Comparison of ENCODE assay signal across 8 mouse cellular contexts in the genomic region with DNA sequence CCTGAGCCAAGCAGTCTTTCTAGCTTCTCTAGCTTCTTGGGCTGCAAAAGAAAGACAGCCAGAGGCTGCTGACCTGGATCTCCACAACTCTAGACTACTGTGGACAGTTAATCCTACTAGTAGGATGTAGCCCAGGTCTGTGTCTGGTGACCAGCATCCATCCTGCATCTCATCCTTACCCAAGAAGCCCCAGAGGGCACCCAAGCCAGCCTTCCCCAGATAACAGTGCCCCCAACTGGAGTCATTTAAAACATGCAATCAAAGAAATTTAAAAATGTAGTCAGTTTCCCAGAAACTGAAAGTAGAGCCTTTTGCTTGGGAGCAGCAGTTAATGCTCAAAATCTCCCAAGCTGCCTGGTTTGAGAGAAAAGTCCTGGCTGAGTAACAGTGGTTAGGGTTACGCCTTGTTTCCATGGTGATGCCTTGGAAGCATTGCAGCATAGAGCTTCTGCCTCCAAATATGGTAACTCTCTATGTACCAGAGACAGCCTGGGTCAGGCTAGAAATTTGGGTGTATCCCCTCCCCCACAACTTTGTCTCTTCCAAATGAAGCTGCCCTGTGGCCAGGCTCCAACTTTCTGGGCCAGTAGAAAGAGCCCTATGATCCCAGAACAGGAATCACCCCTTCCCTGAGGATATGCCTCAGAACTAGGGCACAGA. TPM values are rescaled to one million over a fixed set of nuclear protein-coding genes. Genes with fewer than 3 reads are reported as not detected.
A peak's percentile ranks its signal among the peaks of the same experiment; 100 is the strongest.
DNase-seq lines count a peak whose midpoint lies in the region; ATAC-seq lines count a peak whose summit lies in the region.

No protein-coding gene starts in this region.

- no peak overlapping the region for H3K4me3 ChIP-seq in midbrain, embryonic 12.5 days
- no peak overlapping the region for H3K4me3 ChIP-seq in midbrain, embryonic 11.5 days (ENCODE audit: low read depth, low read length)
- no peak overlapping the region for H3K4me3 ChIP-seq in forebrain, embryonic 16.5 days (replicated peaks; ENCODE audit: low read length)
- no peak overlapping the region for H3K4me3 ChIP-seq in intestine, embryonic 15.5 days (replicated peaks)

- H3K9ac ChIP-seq in midbrain, embryonic 12.5 days (replicated peaks): peak overlapping the region; percentile 37; the same call in 1 of the 2 replicates
- no peak overlapping the region for H3K9ac ChIP-seq in midbrain, embryonic 11.5 days (ENCODE audit: low read length)
- no peak overlapping the region for H3K9ac ChIP-seq in forebrain, embryonic 16.5 days (replicated peaks; ENCODE audit: low read depth, low read length)
- no peak overlapping the region for H3K9ac ChIP-seq in intestine, embryonic 15.5 days

- H3K9me3 ChIP-seq in midbrain, embryonic 12.5 days: no peaks in the 10 kb centered on the region
- H3K9me3 ChIP-seq in midbrain, embryonic 11.5 days (ENCODE audit: control insufficient read depth, low read length): no peaks in the 10 kb centered on the region
- no peaks in the 10 kb centered on the region for H3K9me3 ChIP-seq in forebrain, embryonic 16.5 days (ENCODE audit: control insufficient read depth, low read length)
- no peaks in the 10 kb centered on the region for H3K9me3 ChIP-seq in intestine, embryonic 15.5 days

- no peaks in the 10 kb centered on the region for H3K27me3 ChIP-seq in midbrain, embryonic 12.5 days
- no peaks in the 10 kb centered on the region for H3K27me3 ChIP-seq in midbrain, embryonic 11.5 days (ENCODE audit: control insufficient read depth, insufficient read depth, low read length)
- H3K27me3 ChIP-seq in forebrain, embryonic 16.5 days (replicated peaks; ENCODE audit: control insufficient read depth, insufficient read depth, low read length): no peaks in the 10 kb centered on the region
- H3K27me3 ChIP-seq in intestine, embryonic 15.5 days (replicated peaks): no peaks in the 10 kb centered on the region

- H3K4me1 ChIP-seq in midbrain, embryonic 12.5 days: no peaks in the 10 kb centered on the region
- H3K4me1 ChIP-seq in midbrain, embryonic 11.5 days (ENCODE audit: control insufficient read depth, insufficient read depth, low read length): no peaks in the 10 kb centered on the region
- peaks cover 5% of the 10 kb centered on the region for H3K4me1 ChIP-seq in forebrain, embryonic 16.5 days (replicated peaks; ENCODE audit: control insufficient read depth, insufficient read depth, low read length)
- H3K4me1 ChIP-seq in intestine, embryonic 15.5 days (replicated peaks): peaks cover 10% of the 10 kb centered on the region

- ATAC-seq in midbrain, embryonic 12.5 days (ENCODE audit: low FRiP score, low read depth): no peak
- no peak for ATAC-seq in midbrain, embryonic 11.5 days (ENCODE audit: low FRiP score)
- no peak for ATAC-seq in forebrain, embryonic 16.5 days
- peak; percentile 92 for ATAC-seq in intestine, embryonic 15.5 days
- ATAC-seq in erythroid progenitor cell, adult 5-6 weeks (replicated peaks; ENCODE audit: low FRiP score, poor library complexity, severe bottlenecking): no peak

- WGBS in midbrain, embryonic 12.5 days: 46% methylated on average over 1 of the region's 1 CpGs
- 67% methylated on average over 1 of the region's 1 CpGs for WGBS in midbrain, embryonic 11.5 days
- WGBS in forebrain, embryonic 16.5 days: 63% methylated on average over 1 of the region's 1 CpGs
- WGBS in intestine, embryonic 15.5 days: 49% methylated on average over 1 of the region's 1 CpGs

- H3K4me2 ChIP-seq in midbrain, embryonic 12.5 days (replicated peaks): no peak overlapping the region
- no peak overlapping the region for H3K4me2 ChIP-seq in midbrain, embryonic 11.5 days
- H3K4me2 ChIP-seq in forebrain, embryonic 16.5 days (ENCODE audit: low read length): no peak overlapping the region
- H3K4me2 ChIP-seq in intestine, embryonic 15.5 days (replicated peaks): no peak overlapping the region

- H3K36me3 ChIP-seq in midbrain, embryonic 12.5 days: peaks cover 55% of the 10 kb centered on the region
- H3K36me3 ChIP-seq in midbrain, embryonic 11.5 days (ENCODE audit: control insufficient read depth, insufficient read depth, low read length): peaks cover 7% of the 10 kb centered on the region; the same call in 1 of the 2 replicates
- peaks cover 9% of the 10 kb centered on the region for H3K36me3 ChIP-seq in forebrain, embryonic 16.5 days (ENCODE audit: control insufficient read depth, insufficient read depth)
- peaks cover 29% of the 10 kb centered on the region for H3K36me3 ChIP-seq in intestine, embryonic 15.5 days

- no peak overlapping the region for H3K27ac ChIP-seq in midbrain, embryonic 12.5 days (replicated peaks)
- no peak overlapping the region for H3K27ac ChIP-seq in midbrain, embryonic 11.5 days (ENCODE audit: low read depth, low read length)
- peak overlapping the region; percentile 38; the same call in 1 of the 2 replicates for H3K27ac ChIP-seq in forebrain, embryonic 16.5 days (ENCODE audit: low read length)
- H3K27ac ChIP-seq in intestine, embryonic 15.5 days: peak overlapping the region; percentile 80

- no peak for DNase-seq in midbrain, embryonic 11.5 days (ENCODE audit: low spot score, missing footprints)
- DNase-seq in adipocyte (ENCODE audit: low spot score): peak; percentile 96
- DNase-seq in left cerebral cortex, adult 9 months (ENCODE audit: low spot score in 2 of 2): peak; percentile 60 to 70
- DNase-seq in right cerebral cortex, adult 2 months (ENCODE audit: low spot score in 2 of 2): peak; percentile 57 to 64

RNA-seq across cellular contexts. Expression of a gene that starts 54.9 kb away (rescaled TPM):
- 1.8 and 2.0 TPM in 2 replicates for polyA plus RNA-seq in midbrain, embryonic 12.5 days (2016; fragmentation: Nextera tagmentation; extraction: Ambion mirVana)
- polyA plus RNA-seq in midbrain, embryonic 11.5 days (2014; fragmentation: Nextera tagmentation; extraction: Ambion mirVana): 0.36 and 0.79 TPM in 2 replicates
- 4.2 and 6.7 TPM in 2 replicates for polyA plus RNA-seq in forebrain, embryonic 16.5 days (2015; fragmentation: Nextera tagmentation; extraction: Ambion mirVana)
- polyA plus RNA-seq in intestine, embryonic 15.5 days (2015; fragmentation: Nextera tagmentation; extraction: Ambion mirVana): 2.9 and 3.5 TPM in 2 replicates
- total RNA-seq in erythroid progenitor cell, adult 5-6 weeks (2015; ENCODE audit: low replicate concordance): not detected in 2 replicates
- not detected in 2 replicates for total RNA-seq in erythroid progenitor cell, adult 5-6 weeks (2017; ENCODE audit: low replicate concordance)

Comparison
In these comparisons a context has a peak if more than half of its experiments do, and no peak if none do; other contexts are left out.
1. H3K27ac ChIP-seq: peak in forebrain, embryonic 16.5 days (single experiment) and intestine, embryonic 15.5 days (single experiment); none in midbrain, embryonic 12.5 days (single experiment) and midbrain, embryonic 11.5 days (single experiment).